21 mouse cellular contexts compared by ENCODE assay signal in genomic region chr1:90769301-90769700, GRCm38 (mm10).
DNase-seq lines count a peak whose midpoint lies in the region; ATAC-seq and TF ChIP-seq lines count a peak whose summit lies in the region.
"Had no signal": no experiment of that assay in that cellular context is flagged by ENCODE, and none has a peak within 500 bp of the region (broad histone marks: within the 10 kb centered on the region; RNA-seq: fewer than 3 reads in every experiment).

No protein-coding gene starts in this region.

- intact Hi-C loops in heart, adult 2 months (cut with DNase I): no loop called here

- ATAC-seq in lung, embryonic 16.5 days (ENCODE audit: low read depth): peak; percentile 34; the same call in 1 of the 2 replicates
- ATAC-seq in stomach, embryonic 14.5 days (ENCODE audit: insufficient number of reproducible peaks, insufficient read depth, low FRiP score, low read depth): peak; percentile 82
- ATAC-seq in midbrain, embryonic 16.5 days: no peak
- ATAC-seq in forebrain, embryonic 14.5 days: no peak
- ATAC-seq: forebrain, embryonic 13.5 days had no signal

- H3K27me3 ChIP-seq in heart, adult 2 months (ENCODE audit: control insufficient read depth, insufficient read depth, low read length): no peaks in the 10 kb centered on the region
- H3K27me3 ChIP-seq in lung, embryonic 16.5 days (ENCODE audit: control insufficient read depth, insufficient read depth, low read depth, low read length): no peaks in the 10 kb centered on the region
- no peaks in the 10 kb centered on the region for H3K27me3 ChIP-seq in stomach, embryonic 14.5 days (ENCODE audit: control insufficient read depth, insufficient read depth, low read length)
- no peaks in the 10 kb centered on the region for H3K27me3 ChIP-seq in midbrain, embryonic 16.5 days (ENCODE audit: control insufficient read depth, insufficient read depth, low read depth, low read length)
- no peaks in the 10 kb centered on the region for H3K27me3 ChIP-seq in forebrain, embryonic 14.5 days (replicated peaks; ENCODE audit: control insufficient read depth, insufficient read depth, low read length)
- H3K27me3 ChIP-seq: embryonic facial prominence, embryonic 12.5 days; forebrain, embryonic 13.5 days; hindbrain, embryonic 12.5 days had no signal

- no peak overlapping the region for H3K4me2 ChIP-seq in lung, embryonic 16.5 days (ENCODE audit: low read depth, low read length)
- H3K4me2 ChIP-seq in stomach, embryonic 14.5 days (replicated peaks; ENCODE audit: low read depth, low read length): no peak overlapping the region
- no peak overlapping the region for H3K4me2 ChIP-seq in midbrain, embryonic 16.5 days (ENCODE audit: low read length)
- no peak overlapping the region for H3K4me2 ChIP-seq in forebrain, embryonic 14.5 days (ENCODE audit: low read length)
- H3K4me2 ChIP-seq: embryonic facial prominence, embryonic 12.5 days; forebrain, embryonic 13.5 days; hindbrain, embryonic 12.5 days had no signal

- TF ChIP-seq CTCF in heart, adult 2 months (IDR thresholded peaks at IDR 0.05): no peak

- H3K4me3 ChIP-seq in heart, adult 2 months: no peak overlapping the region
- H3K4me3 ChIP-seq in lung, embryonic 16.5 days (ENCODE audit: low read length): no peak overlapping the region
- H3K4me3 ChIP-seq in stomach, embryonic 14.5 days (ENCODE audit: low read depth, low read length): no peak overlapping the region
- no peak overlapping the region for H3K4me3 ChIP-seq in midbrain, embryonic 16.5 days (ENCODE audit: low read depth, low read length)
- no peak overlapping the region for H3K4me3 ChIP-seq in forebrain, embryonic 14.5 days (ENCODE audit: low read depth, low read length)
- H3K4me3 ChIP-seq: embryonic facial prominence, embryonic 12.5 days; forebrain, embryonic 13.5 days; gastrocnemius, adult 2 months; heart, embryonic 10.5 days; hindbrain, embryonic 12.5 days had no signal

- H3K9ac ChIP-seq in heart, adult 2 months (ENCODE audit: low read depth, low read length): no peak overlapping the region
- no peak overlapping the region for H3K9ac ChIP-seq in lung, embryonic 16.5 days (ENCODE audit: low read length)
- no peak overlapping the region for H3K9ac ChIP-seq in stomach, embryonic 14.5 days (replicated peaks; ENCODE audit: low read depth, low read length)
- H3K9ac ChIP-seq in midbrain, embryonic 16.5 days (ENCODE audit: low read depth, low read length): no peak overlapping the region
- no peak overlapping the region for H3K9ac ChIP-seq in forebrain, embryonic 14.5 days (ENCODE audit: low read length)
- H3K9ac ChIP-seq: embryonic facial prominence, embryonic 12.5 days; forebrain, embryonic 13.5 days; hindbrain, embryonic 12.5 days had no signal

- peak; percentile 64 for DNase-seq in heart, adult 11 months
- DNase-seq in heart, adult 2 months: no peak
- no peak for DNase-seq in lung, postnatal 14 days
- peak; percentile 45 for DNase-seq in yolk sac, embryonic 10.5 days (ENCODE audit: low spot score)
- DNase-seq in forebrain, embryonic 14.5 days (ENCODE audit: low spot score): no peak
- DNase-seq: adrenal gland, postnatal 10 days; cerebellum, adult 11 months; cerebellum, adult 8-10 months; cerebellum, postnatal 14 days; embryo, embryonic 11 days; gastrocnemius, adult 2 months; gastrocnemius, postnatal 25 days; heart, postnatal 10 days; heart, postnatal 4 days had no signal

- 71% methylated on average over 7 of the region's 7 CpGs for WGBS in heart, adult 2 months
- 25% methylated on average over 7 of the region's 7 CpGs for WGBS in lung, embryonic 16.5 days
- WGBS in stomach, embryonic 14.5 days: 21% methylated on average over 7 of the region's 7 CpGs
- 49% methylated on average over 7 of the region's 7 CpGs for WGBS in midbrain, embryonic 16.5 days
- WGBS in forebrain, embryonic 14.5 days: 52% methylated on average over 7 of the region's 7 CpGs

- no peak for TF ChIP-seq POLR2A in heart, adult 2 months (IDR thresholded peaks at IDR 0.05; ENCODE audit: insufficient read depth, low read depth, low read length)

- no peak overlapping the region for H3K27ac ChIP-seq in heart, adult 2 months
- H3K27ac ChIP-seq in lung, embryonic 16.5 days (ENCODE audit: low read length): peak overlapping the region; percentile 66
- H3K27ac ChIP-seq in stomach, embryonic 14.5 days (ENCODE audit: low read length): peak overlapping the region; percentile 92
- H3K27ac ChIP-seq in midbrain, embryonic 16.5 days (ENCODE audit: low read length): no peak overlapping the region
- H3K27ac ChIP-seq in forebrain, embryonic 14.5 days (ENCODE audit: low read depth, low read length): no peak overlapping the region
- H3K27ac ChIP-seq: forebrain, embryonic 13.5 days; gastrocnemius, adult 2 months; heart, embryonic 10.5 days; hindbrain, embryonic 12.5 days had no signal

- H3K9me3 ChIP-seq in lung, embryonic 16.5 days (ENCODE audit: control insufficient read depth, low read length): no peaks in the 10 kb centered on the region
- no peaks in the 10 kb centered on the region for H3K9me3 ChIP-seq in stomach, embryonic 14.5 days (ENCODE audit: control insufficient read depth, low read depth, low read length)
- H3K9me3 ChIP-seq in midbrain, embryonic 16.5 days (replicated peaks; ENCODE audit: control insufficient read depth, low read length, poor library complexity, severe bottlenecking): no peaks in the 10 kb centered on the region
- H3K9me3 ChIP-seq in forebrain, embryonic 14.5 days (replicated peaks; ENCODE audit: control insufficient read depth, low read length): no peaks in the 10 kb centered on the region
- H3K9me3 ChIP-seq: embryonic facial prominence, embryonic 12.5 days; forebrain, embryonic 13.5 days; heart, embryonic 10.5 days; hindbrain, embryonic 12.5 days had no signal

- TF ChIP-seq EP300 in heart, adult 2 months (IDR thresholded peaks at IDR 0.05; ENCODE audit: insufficient read depth, low read depth, low read length): no peak

- H3K4me1 ChIP-seq in heart, adult 2 months (ENCODE audit: control insufficient read depth, insufficient read depth, low read length): no peaks in the 10 kb centered on the region
- peaks cover 11% of the 10 kb centered on the region for H3K4me1 ChIP-seq in lung, embryonic 16.5 days (replicated peaks; ENCODE audit: control insufficient read depth, insufficient read depth, low read length)
- peaks cover 17% of the 10 kb centered on the region for H3K4me1 ChIP-seq in stomach, embryonic 14.5 days (ENCODE audit: control insufficient read depth, insufficient read depth, low read length)
- H3K4me1 ChIP-seq in midbrain, embryonic 16.5 days (ENCODE audit: control insufficient read depth, insufficient read depth, low read length): no peaks in the 10 kb centered on the region
- no peaks in the 10 kb centered on the region for H3K4me1 ChIP-seq in forebrain, embryonic 14.5 days (ENCODE audit: control insufficient read depth, insufficient read depth, low read length)
- H3K4me1 ChIP-seq: forebrain, embryonic 13.5 days had no signal

- no peaks in the 10 kb centered on the region for H3K79me2 ChIP-seq in heart, adult 2 months (replicated peaks; ENCODE audit: control insufficient read depth, insufficient read depth, low read length)

- no peaks in the 10 kb centered on the region for H3K36me3 ChIP-seq in heart, adult 2 months (ENCODE audit: control insufficient read depth, insufficient read depth, low read length)
- peaks cover 21% of the 10 kb centered on the region; the same call in 1 of the 2 replicates for H3K36me3 ChIP-seq in lung, embryonic 16.5 days (ENCODE audit: control insufficient read depth, insufficient read depth, low read length)
- peaks cover 10% of the 10 kb centered on the region; the same call in 1 of the 2 replicates for H3K36me3 ChIP-seq in stomach, embryonic 14.5 days (ENCODE audit: control insufficient read depth, insufficient read depth, low read length)
- H3K36me3 ChIP-seq in midbrain, embryonic 16.5 days (ENCODE audit: control insufficient read depth, insufficient read depth, low read length): no peaks in the 10 kb centered on the region
- H3K36me3 ChIP-seq in forebrain, embryonic 14.5 days (ENCODE audit: control insufficient read depth, insufficient read depth, low read length): no peaks in the 10 kb centered on the region
- H3K36me3 ChIP-seq: heart, embryonic 10.5 days; hindbrain, embryonic 12.5 days had no signal

Comparison
In these comparisons a context has a peak if more than half of its experiments do, and no peak if none do; other contexts are left out.
1. DNase-seq: peak in heart, adult 11 months (single experiment) and yolk sac, embryonic 10.5 days (single experiment); none in heart, adult 2 months (0 of 2), lung, postnatal 14 days (single experiment) and forebrain, embryonic 14.5 days (single experiment).
2. H3K27ac ChIP-seq: peak in lung, embryonic 16.5 days (single experiment) and stomach, embryonic 14.5 days (single experiment); none in heart, adult 2 months (single experiment), midbrain, embryonic 16.5 days (single experiment) and forebrain, embryonic 14.5 days (single experiment).
3. ATAC-seq: peak in lung, embryonic 16.5 days (single experiment) and stomach, embryonic 14.5 days (single experiment); none in midbrain, embryonic 16.5 days (single experiment) and forebrain, embryonic 14.5 days (single experiment).